Mouse (Mus musculus) spleen, postnatal 10 days (tissue): ENCODE results near the gene Gcsam.

Experiments used
- DNase-seq, 2 experiments: peaks; one replicate each; pipeline ENCODE4 v3.0.0; 2021 to 2022; ENCODE audit warnings: low spot score in 2 of 2

Gcsam gene

DNA sequence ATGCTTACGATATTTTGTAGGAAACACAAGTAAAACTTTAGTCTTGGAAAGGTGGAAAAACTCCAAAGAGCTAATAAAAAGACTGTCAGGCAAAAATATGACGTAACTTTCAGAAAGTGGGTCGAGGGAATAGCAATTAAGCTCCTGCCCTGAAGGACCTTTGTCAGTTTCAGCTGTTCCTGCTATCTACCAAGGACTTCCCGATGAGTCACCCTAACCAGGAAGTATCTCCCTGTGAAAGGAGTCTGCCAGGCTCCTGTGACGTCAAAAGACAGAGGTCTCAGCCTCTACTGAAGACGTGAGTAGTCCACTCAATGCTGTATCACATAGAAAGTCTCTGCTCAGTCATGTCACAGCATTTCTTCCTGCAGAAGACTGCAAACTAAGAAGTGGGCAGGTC lies 34.2 kb downstream of the Gcsam start:
- DNase-seq: no peak

DNA sequence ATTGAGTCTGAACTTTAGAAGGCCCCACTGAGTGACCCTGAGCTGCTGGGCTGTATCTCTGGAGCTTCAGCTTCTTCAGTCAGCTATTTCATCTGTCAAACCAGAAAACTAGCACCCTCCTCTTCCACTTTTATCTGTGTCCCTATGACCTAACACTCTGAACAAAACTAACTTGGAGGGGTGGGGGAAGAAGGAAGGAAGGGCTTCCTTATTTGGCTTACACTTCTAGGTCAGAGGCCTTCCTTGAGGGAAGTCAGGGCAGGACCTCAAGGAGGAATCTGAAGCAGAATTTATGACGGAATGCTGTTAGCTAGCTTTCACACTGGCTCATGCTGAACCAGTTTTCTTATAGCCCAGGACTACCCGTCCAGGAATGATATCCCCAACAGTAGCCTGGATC lies 41.3 kb downstream of the Gcsam start:
- DNase-seq: no peak

DNA sequence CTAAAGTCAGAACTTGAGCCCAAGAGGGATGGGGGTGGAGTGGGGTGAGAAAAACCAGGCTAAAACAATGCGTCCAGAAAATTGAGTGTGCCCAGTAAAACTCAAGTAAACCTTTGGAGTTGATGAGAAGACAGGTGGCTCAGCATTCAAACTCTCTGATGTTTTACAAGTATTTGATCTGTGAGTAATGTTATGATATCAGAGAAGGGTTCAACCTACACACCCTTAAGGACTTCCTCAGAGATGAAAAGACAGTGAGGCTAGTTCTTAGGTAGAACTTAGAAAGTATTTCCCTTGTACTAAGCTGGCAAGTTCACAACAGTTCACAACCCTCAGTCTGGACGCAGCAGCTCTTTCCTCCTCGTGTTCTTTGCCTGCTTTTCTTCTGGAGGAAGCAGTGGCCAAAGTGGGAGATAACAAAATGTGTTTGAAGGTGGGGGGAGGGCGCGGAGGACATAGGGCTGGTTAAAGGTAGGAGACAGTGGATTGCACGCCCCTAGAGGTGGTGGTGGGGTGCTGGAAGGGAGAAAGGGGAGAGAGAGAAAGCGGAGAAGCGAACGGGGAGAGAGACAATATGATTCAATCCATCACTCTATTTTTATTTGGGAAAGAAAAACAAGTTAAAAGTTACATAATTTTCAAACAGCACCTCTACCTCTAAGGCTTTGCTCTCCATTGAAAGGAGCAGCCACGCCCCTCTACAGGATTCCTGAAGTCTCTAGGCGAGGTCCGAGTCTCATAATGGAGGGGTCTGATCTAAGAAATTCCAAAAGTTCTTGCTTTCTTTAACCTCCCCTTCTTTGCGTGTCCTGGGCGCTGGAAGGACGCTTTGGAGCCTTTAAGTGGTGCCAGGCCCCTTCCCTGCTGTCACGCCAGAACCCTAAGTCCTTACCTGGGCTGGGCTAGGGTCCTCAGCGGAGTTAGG lies 43.1 kb downstream of the Gcsam start:
- DNase-seq: no peak

DNA sequence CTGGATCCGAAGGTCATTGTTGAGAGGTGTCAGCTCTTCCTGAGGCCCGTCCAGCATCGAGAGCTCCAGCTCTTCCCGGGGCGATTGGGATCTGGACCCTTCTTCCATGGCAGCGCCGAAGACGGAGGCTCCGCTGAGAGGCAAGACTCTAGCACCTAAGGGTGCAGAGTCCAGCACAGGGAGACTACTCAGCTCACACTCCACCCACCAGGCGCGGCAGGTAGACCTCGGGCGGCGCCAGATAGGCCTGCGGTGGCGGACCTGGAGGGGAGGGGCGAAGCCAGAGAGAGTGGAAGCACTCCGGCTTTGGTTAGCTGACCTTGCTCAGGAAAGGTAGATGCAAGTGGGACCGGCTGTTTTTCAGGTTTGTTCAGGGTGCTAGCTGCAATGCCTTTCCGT lies 43.8 kb downstream of the Gcsam start, which contains the start of gene BC016579:
Gene BC016579, minus strand, starts transcription at position 135 of the 399 bp plus-strand sequence.
- peak in 1 of 2 experiments; percentile 28 for DNase-seq

DNA sequence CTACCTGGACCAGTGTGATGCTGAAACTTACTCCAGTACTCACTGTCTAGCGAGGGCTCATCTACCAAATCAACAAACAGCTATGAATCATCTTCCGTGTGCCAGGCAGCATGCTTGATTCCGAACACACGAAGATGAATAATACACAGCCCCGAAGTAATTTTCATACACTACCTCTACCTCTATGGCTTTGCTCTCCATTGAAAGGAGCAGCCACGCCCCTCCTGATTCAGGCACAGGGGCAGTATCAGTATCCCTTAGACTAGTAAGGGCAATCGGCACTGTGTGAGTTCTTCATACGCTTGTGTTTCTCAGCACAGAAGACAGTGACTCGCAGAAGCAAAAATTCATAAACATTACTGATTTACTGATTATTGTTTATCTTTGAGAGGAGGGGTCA lies 44.3 kb downstream of the Gcsam start:
- DNase-seq: no peak

DNA sequence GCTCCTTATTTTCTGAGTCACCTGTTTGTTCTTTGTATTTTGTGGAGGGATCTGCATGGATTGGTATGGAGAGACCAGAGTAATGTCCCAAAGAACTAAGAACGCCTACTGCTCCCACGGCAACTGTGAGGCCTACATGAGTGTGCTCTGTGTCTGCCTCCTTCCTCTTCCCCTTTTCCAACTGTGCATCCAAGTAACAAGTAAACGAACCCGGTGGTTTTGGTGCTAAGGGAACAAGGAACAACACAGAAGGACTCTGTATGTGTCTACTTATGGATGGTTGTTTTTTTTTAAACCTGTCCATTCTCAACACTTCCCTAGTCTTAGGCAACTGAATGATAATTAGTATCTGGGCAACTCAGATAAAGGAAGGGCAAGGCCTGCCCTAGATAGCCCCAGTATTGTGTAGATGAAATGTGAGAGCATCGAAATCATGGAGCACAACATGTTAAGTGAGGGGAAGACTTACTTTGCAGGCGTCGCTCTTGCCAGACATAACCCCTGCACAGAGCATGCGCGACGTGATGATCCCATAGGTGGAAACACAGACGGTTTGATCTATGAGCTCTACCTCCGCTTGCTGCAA lies 47.5 kb downstream of the Gcsam start:
- no peak for DNase-seq

DNA sequence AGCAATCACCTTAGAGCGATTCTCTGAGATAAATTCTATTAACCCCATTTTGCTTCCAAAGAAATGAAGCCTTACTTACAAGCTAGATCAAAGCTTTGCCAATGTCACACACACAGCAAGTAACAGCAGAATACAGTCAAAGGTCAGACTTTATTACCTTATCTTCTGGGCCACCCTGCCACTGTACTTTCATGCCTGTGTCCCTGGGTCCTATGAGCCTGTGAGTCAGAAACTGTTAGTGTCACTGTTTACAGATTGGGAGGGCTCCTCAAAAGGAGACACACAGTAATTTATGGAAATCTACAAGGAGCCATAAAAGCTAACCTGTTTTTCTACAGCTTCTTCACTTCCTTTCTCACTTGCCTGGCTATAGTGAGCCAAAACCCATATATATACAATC lies 48.1 kb downstream of the Gcsam start:
- no peak for DNase-seq

DNA sequence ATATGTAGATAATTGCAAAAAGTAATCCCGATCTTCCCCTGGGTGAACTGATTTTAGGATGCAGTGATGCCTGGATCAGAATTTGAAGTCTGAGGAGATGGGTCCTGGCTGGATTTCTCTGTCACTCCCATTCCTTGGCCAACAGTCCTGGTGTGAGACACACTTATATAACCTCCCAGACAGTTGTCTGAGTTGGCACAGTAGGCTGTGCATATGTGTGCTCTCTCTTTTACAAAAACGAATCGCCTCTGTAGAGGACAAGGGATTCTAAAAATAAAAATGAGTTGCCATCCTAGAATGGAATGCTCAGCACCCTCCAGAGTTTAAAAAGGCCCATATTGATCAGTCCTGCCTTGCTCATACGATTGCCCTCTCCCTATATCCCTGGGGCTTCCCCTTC lies 49.4 kb downstream of the Gcsam start:
- DNase-seq: no peak

DNA sequence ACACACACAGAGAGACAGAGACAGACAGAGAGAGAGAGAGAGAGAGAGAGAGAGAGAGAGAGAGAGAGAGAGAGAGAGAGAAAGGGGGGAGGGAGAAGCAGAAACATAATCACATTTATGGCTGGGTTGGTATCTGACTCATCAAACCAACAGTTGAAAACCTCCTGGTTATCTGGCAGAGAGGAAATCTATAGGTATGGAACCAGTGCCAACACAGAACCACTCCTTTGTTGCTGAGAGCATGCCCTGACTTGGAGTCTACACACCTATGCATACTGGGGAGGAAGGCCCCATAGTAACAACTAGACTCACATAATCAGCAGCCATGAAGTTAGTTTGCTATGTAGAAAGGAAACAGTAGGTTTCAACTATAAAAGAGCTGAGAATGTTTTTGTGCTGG lies 52.2 kb downstream of the Gcsam start:
- DNase-seq: no peak

DNA sequence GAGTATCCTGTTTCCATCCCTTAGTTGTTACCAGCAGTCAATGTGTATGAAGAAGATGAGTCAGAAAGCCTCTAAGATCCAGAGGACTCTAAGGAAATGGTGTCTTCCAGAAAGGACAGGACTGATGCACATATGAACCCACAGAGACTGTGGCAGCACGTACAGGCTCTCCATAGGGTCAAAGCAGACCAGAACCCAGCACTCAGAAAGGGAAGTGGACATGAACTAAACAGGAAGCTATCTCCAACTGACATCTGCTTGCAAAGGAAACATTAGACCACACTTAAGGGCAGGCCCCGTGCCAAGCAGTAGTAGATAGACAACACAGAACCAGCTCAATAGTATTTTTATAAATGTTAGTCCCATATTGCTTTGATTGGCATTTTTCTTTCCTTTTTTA lies 56.0 kb downstream of the Gcsam start:
- peak in 1 of 2 experiments; percentile 34 for DNase-seq

DNA sequence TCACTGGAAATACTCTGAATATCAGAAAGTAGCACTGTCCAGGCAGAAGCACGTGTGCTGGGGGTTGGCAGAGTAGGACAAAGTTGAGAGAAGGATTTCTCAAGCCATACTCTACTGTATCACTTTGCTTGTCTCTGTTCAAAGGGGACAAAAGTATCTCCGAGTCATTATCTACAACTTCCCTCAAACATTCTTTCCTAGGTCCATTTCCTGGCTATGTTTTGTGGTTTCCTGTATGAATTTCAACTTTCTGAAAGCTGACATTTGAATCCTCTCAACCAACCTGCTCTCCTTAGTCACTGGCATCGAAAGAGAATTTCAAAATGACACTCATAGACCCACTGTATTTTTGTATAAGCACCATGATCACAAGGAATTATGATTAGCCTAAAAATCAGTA lies 58.0 kb downstream of the Gcsam start:
- DNase-seq: no peak

DNA sequence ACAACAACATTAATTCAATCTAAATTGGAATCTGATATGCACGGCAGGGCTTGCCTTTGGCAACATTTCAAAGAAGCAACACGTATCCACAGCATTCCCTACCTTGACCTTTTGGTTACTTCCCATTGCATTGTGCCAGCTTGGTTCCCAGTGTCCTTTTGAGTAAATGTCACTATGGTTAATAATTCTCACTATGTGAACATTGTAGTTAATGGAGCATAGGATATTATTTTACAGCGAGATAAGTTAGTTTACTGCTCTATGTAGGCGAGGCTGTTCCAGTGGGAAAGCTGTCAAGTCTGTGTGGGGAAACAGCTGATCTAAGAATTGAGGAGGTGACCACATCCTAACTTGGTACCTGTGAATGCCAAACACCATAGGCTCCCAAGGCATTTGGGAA lies 59.8 kb downstream of the Gcsam start:
- no peak for DNase-seq
